In the genomic region with DNA sequence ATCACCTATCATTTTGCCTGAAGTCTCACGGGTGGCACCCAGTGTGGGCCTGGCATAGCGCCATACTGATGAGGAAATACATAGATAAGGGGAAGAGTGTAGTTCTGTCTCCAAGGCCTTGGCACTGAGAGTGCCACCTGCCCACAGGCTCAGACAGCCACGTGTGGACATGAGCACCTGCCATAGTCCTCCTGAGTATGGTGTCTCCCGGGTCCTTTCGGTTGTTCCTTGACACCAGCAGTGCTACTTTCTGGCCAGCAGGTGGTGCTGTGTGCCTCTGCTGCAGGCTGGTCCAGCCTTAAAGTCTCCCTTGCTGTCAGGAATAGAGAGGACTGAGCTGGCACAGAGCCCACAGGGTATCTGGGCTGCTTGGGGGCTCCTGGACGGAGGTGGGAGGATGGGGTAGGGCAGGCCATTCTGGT, we compare ENCODE assay signal across 8 mouse cellular contexts. TPM values are rescaled to one million over a fixed set of nuclear protein-coding genes. Genes with fewer than 3 reads are reported as not detected.
DNase-seq lines count a peak whose midpoint lies in the region; ATAC-seq lines count a peak whose summit lies in the region.

No protein-coding gene starts in this region.

- H3K4me1 ChIP-seq in hindbrain, embryonic 16.5 days (ENCODE audit: control insufficient read depth, insufficient read depth, low read depth, low read length), result peaks cover 12% of the 10 kb centered on the region

- peak; percentile 53 for ATAC-seq in hindbrain, embryonic 16.5 days

- no peaks in the 10 kb centered on the region for H3K9me3 ChIP-seq in hindbrain, embryonic 16.5 days (ENCODE audit: control insufficient read depth, low read length)

- H3K4me3 ChIP-seq in hindbrain, embryonic 16.5 days (ENCODE audit: low read length), result no peak overlapping the region
- no peak overlapping the region for H3K4me3 ChIP-seq in macrophage (ENCODE audit: inconsistent target)

- peak; percentile 83 for DNase-seq in T-cell, adult 2 months (ENCODE audit: low spot score)
- DNase-seq in cerebellum, postnatal 4 days (ENCODE audit: low spot score in 2 of 2), result peak; percentile 59 to 84
- DNase-seq in gastrocnemius, adult 18-20 months (ENCODE audit: low spot score), result peak; percentile 86
- peak; percentile 77 to 79 for DNase-seq in left cerebral cortex, adult 18-20 months (ENCODE audit: low spot score in 2 of 2)
- DNase-seq in retina, postnatal 7 days (ENCODE audit: low read depth, low spot score), result peak; percentile 76
- DNase-seq in urinary bladder, adult 2 months (ENCODE audit: low spot score), result peak; percentile 62

- no peak overlapping the region for H3K4me2 ChIP-seq in hindbrain, embryonic 16.5 days (ENCODE audit: low read length)

- H3K36me3 ChIP-seq in hindbrain, embryonic 16.5 days (ENCODE audit: control insufficient read depth, insufficient read depth, low read length), result no peaks in the 10 kb centered on the region
- no peaks in the 10 kb centered on the region for H3K36me3 ChIP-seq in macrophage (ENCODE audit: inconsistent target)

- H3K79me2 ChIP-seq in macrophage (ENCODE audit: inconsistent target), result no peaks in the 10 kb centered on the region

- no peak overlapping the region; the same call in 1 of the 2 replicates for H3K9ac ChIP-seq in hindbrain, embryonic 16.5 days (ENCODE audit: low read depth, low read length)

- 18% methylated on average over 6 of the region's 6 CpGs for WGBS in hindbrain, embryonic 16.5 days
- 12% methylated on average over 6 of the region's 6 CpGs for WGBS in macrophage (ENCODE audit: missing documents)

- no peak overlapping the region for H3K27ac ChIP-seq in hindbrain, embryonic 16.5 days (ENCODE audit: low read depth, low read length)
- peak overlapping the region; percentile 97 for H3K27ac ChIP-seq in macrophage

- H3K27me3 ChIP-seq in hindbrain, embryonic 16.5 days (replicated peaks; ENCODE audit: control insufficient read depth, insufficient read depth, low read length), result no peaks in the 10 kb centered on the region; the same call in 1 of the 2 replicates

RNA-seq across cellular contexts. Expression of a gene that starts 36.1 kb away (rescaled TPM):
- 1 to 10 TPM in 1 of 2 experiments, under 1 TPM in 1; 0.68 to 1.6 TPM for total RNA-seq in gastrocnemius, adult 18-20 months (2021)
- polyA plus RNA-seq in hindbrain, embryonic 16.5 days (2015; fragmentation: Nextera tagmentation; extraction: Ambion mirVana), result 6.5 and 9.1 TPM in 2 replicates
- 1 to 10 TPM; 5.0 to 6.0 TPM for total RNA-seq in left cerebral cortex, adult 18-20 months (2021)
- total RNA-seq in macrophage (2018; cell fraction: chromatin; rRNA removed), result 1,000 to 10,000 TPM in 7 of 26 experiments, 100 to 1,000 TPM in 18, 10 to 100 TPM in 1; 86.9 to 1,791 (median 552) TPM
- 100 to 1,000 TPM in 4 of 26 experiments, 10 to 100 TPM in 22; 20.6 to 153 (median 53.9) TPM for total RNA-seq in macrophage (2018; cell fraction: cytosol; rRNA removed)
- total RNA-seq in macrophage (2018; cell fraction: nucleus; rRNA removed), result 100 to 1,000 TPM in 25 of 26 experiments, 10 to 100 TPM in 1; 94.6 to 605 (median 335) TPM
- 29.2 to 94.0 TPM (median 43.1 TPM) in 3 replicates for polyA plus RNA-seq in macrophage (2018)
- polyA plus RNA-seq in urinary bladder, adult 2 months (2012; rRNA removed), result 19.0 and 26.4 TPM in 2 replicates

RNA-seq across cellular contexts. Expression of a gene that starts 49.1 kb away (rescaled TPM):
- total RNA-seq in gastrocnemius, adult 18-20 months (2021), result 10 to 100 TPM; 80.1 to 88.4 TPM
- polyA plus RNA-seq in hindbrain, embryonic 16.5 days (2015; fragmentation: Nextera tagmentation; extraction: Ambion mirVana), result 328 and 463 TPM in 2 replicates
- total RNA-seq in left cerebral cortex, adult 18-20 months (2021), result 100 to 1,000 TPM; 592 to 615 TPM
- total RNA-seq in macrophage (2018; cell fraction: chromatin; rRNA removed), result 100 to 1,000 TPM in 15 of 26 experiments, 10 to 100 TPM in 11; 33.9 to 200 (median 104) TPM
- 100 to 1,000 TPM; 105 to 170 (median 135) TPM for total RNA-seq in macrophage (2018; cell fraction: cytosol; rRNA removed)
- total RNA-seq in macrophage (2018; cell fraction: nucleus; rRNA removed), result 100 to 1,000 TPM in 3 of 26 experiments, 10 to 100 TPM in 23; 40.0 to 130 (median 72.8) TPM
- 107 to 155 TPM (median 130 TPM) in 3 replicates for polyA plus RNA-seq in macrophage (2018)
- 263 and 279 TPM in 2 replicates for polyA plus RNA-seq in urinary bladder, adult 2 months (2012; rRNA removed)
